Mouse (Mus musculus) Muller cell, postnatal 12 days (primary cell): ENCODE data around the gene C1galt1.

Experiments used
- DNase-seq: peaks from one replicate; pipeline ENCODE4 v3.0.0-alpha.2; 2015; ENCODE audit errors: inconsistent ontology term

Gene C1galt1

GRCm38 (mm10) chr6:7844802-7845679, at the start of gene C1galt1:
TSS of gene C1galt1 (plus strand) at chr6:7844842.
- no peak for DNase-seq

DNA sequence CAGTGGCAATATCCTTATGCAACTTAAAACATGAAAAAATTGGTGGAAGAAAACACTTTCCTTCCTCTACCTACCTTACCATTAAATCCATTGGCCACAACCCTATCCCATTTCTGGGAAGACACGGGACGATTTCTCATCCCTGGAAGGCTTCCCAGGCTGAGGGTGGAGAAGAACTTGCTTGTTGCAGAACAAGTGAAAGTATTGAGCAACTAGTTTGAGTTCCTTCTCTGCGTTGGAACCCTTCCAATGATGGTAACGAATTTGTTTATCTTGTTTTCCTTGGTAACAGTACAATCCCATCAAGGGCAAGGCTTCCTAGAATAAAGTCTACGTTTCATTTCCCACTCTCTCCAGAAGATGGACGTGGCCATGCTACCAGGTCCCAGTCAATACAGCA, 44.7 kb upstream of the C1galt1 start:
- peak; percentile 24 for DNase-seq

- no peak for DNase-seq
Measured at GRCm38 (mm10) chr6:7803765-7804542, 40.7 kb upstream of the C1galt1 start.

DNA sequence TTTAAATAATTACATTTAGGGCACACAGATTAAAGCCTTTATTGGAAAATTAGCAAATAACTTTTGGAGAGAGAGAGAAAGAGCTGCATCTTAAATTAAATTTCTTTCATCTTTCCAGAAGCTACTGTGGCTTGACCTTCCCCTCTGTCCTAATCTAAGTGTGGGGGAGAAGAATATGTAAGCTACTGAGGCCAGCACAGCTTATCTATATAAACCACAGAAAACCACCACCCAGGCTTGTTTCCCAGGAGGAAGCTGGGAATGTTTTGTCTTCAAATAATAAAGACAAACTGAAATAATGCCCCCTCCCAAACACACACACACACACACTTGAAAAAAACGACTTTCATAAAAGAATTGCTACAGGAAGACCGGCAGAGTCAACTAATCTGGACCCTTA, 30.5 kb upstream of the C1galt1 start:
- DNase-seq: no peak

DNA sequence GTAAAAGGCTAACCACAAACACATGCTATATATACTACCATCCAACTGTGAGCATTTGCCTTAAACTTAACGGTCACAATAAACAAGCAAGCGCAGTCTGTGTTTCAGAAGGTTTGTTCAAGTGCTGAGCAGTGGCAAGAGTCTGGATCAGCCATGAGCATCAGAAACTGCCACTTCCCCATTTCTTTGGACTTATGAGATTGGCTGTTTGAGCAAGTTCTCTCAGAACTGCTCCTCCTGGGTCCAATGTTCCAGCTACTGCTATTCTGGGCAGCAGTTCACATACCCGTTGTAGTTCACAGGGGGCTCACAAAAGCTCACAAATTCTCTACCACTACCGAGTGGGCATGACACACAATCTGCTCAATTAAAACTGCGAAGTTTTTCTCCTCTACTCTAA, 28.4 kb upstream of the C1galt1 start:
- no peak for DNase-seq

DNA sequence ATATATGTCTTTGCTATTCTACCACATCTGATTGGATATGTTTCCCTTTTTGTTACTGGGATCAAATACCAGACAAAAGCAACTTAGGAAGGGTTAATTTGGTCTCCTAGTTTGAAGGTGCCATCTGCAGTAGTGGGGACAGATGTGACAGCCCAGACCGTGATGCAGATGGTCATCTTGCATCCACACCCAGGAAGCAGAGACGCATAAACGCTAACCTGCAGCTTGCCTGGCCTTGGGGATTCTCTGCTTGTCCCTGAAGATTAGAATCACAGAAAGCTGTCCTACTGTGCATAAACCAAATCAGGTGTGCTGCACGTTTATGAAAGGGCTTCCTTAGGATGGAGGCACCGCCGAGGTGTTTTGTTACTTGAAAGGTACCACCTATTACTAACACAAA, 22.0 kb upstream of the C1galt1 start:
- no peak for DNase-seq

DNA sequence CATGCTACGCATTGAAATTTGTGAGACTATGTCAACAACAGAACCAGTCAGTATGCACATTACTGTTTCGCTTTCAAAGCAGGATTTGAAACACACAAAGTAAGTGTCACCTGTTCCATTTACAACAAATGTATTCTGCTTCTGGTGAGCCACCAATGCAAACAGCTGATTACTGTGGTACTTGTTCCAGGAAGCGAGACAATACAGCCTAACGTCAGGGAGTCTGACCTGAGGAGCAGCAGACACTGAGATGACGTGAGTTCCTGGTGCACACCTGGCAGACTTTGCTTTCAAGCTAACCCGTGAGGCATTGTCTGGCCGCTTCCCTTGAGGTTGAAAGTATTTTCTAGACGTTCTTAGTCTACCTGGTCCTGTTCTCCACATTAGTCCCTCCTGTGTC, 13.8 kb upstream of the C1galt1 start:
- no peak for DNase-seq

DNA sequence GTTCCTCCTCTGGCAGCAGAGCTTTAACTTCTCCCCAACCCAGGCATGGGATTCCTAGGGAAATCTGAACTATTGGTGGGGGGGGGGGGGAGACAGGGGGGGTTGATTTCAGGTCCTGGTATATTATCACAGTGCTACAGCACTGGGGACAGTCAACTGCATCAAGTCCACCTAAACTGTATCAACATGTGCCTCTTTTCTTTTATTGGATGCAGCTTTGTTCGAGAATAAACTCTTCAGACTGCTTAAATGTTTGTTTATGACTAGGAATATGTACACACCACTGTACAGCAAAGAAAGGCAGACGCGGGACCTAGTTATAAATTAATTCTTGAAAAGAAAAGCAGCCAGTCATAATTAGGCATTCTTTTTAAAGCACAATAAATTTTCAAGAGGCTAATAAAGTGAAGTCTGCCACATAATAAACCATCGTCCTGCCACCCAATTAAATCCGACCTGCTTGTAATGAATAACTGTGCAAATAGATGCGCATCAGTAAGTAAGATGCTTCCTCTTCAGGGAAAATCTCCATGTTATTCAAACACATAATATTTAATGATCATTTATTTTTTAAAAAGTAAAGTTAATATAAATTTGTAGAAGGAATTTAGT, 12.0 kb upstream of the C1galt1 start:
- DNase-seq: no peak

DNA sequence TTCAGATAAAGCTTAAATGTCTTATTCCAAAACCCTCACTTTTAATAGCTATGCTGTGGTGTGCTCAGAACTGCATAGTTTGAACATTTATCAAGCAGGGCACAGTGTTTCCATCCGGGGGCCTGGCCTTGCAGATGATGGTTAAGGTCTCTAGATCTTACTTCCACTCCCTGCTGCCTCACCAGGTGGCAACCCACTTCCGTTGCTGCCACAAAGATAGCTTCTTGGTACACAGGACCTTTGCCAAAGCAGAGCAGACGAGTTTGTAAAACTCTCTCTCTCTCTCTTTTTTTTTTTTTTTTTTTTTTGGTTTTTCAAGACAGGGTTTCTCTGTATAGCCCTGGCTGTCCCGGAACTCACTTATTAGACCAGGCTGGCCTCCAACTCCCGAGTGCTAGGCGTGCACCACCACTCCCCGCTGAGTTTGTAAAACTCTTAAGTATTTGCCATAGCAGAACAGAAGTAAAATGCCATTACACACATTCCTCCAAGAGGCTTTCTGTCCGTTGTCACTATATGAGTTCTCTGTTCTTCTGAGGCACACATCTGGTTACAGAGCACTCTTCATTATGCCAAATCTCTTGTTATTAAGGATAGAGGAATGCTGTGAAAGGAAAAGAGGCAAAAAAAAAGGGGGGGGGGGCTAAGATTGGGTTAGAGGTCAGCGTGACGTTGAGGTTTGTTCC, 773 bp upstream of the C1galt1 start:
- no peak for DNase-seq

DNA sequence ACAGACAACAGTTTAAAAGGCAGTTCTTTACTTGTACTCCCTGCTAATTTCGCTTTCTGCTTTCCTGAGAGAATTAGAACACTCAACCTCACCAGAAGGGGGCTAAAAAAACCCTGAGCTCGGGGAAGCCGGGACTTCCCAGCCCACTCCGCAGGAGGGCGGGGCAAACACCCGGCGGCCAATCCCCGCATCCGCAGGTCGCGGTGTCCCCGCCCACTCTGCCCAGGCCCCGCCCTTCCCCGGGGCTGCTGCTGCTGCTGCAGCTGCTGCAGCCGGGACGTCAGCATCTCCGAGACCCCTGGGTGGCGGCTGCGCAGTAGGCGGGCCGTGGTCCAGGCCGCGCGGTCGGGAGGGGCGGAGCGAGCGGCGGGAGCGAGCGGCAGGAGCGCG, 235 bp upstream of the C1galt1 start:
- DNase-seq: peak; percentile 98

DNA sequence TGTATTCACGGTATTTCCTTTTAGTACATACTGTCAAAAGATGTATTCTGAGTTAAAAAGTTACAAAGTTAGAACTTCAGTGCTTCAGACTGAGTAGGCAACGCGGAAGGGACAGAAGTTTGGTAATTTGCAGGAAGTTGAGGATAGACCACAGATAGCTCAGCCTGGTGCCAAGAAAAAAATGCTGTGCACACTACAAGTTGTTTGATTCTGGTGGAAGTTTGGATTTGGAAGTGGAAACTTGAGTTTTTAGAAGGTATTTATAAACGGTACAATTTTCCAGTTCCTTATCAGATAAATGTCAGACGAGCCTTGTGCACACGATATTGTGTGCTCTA, 1.0 kb downstream of the C1galt1 start:
- DNase-seq: peak; percentile 12

GRCm38 (mm10) chr6:7846726-7847439, 2.2 kb downstream of the C1galt1 start:
- no peak for DNase-seq

GRCm38 (mm10) chr6:7847890-7848508, 3.4 kb downstream of the C1galt1 start:
- no peak for DNase-seq

DNA sequence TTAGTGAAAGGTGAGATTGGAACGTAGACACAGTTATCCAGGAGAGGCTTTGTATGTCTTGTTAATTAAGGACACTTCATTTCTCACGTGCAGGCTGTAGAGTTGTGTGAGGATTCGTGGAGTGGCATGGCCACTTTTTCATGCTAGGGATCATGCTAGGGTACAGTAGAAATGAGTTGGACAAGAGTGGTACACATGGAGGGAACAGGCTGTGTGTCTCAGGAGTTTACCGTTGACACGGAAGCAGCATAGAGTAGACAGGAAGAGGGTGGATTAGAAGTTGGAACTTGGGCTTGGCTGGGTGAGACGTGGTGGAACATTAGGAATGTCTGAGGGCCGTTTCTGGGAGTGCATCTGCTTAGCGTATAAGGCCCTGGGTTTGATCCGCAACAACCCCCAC, 4.1 kb downstream of the C1galt1 start:
- DNase-seq: no peak

DNA sequence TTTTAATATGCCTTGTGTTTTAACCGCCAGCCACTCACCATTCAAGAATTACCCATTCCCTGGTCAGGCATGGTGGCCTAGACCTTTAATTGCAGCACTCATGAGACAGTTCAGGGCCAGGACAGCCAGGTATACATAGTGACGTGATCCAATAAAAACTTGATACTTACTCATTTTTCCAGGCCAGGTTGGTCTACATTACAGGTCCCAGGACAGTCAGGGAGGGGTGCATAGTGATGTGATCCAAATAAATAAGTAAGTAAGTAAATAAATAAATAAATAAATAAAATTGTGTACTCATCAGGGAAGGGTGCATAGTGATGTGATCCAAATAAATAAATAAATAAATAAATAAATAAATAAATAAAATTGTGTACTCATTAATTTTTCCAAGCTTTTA, 6.4 kb downstream of the C1galt1 start:
- no peak for DNase-seq

- DNase-seq: no peak
Measured at GRCm38 (mm10) chr6:7852919-7853318, 8.3 kb downstream of the C1galt1 start.

GRCm38 (mm10) chr6:7853461-7853860, 8.8 kb downstream of the C1galt1 start:
- DNase-seq: no peak

DNA sequence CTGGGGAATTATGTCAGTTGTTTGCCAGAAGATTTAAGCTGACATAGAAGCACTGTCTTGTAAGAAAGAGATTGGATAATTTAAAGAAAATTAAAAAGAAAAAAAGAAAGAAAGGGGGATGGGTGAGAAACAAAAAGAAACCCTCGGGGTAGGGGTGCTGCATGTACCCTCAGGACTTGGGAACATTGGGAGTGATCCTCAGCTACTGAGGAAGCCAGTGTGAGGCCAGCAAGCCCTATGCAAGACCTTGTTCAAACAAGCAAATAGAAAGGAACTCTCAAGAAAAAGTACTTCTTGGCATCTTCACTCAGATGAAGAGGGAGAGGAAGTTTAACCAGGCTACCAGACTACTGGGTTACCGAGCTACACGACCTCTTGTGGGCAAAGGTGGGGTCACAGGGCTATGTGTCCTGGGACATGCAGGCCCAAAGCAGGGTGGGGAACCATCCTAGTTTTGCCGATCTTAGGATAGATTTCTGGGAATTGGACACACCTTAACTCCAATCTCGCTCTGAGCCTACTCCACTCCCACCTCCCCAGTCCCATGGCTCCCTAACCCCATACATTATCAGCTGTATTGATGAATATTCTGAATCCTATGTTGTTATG, 12.1 kb downstream of the C1galt1 start:
- no peak for DNase-seq

GRCm38 (mm10) chr6:7857356-7858247, 13.0 kb downstream of the C1galt1 start:
- no peak for DNase-seq

GRCm38 (mm10) chr6:7858586-7858985, 13.9 kb downstream of the C1galt1 start:
- no peak for DNase-seq
